Mouse (Mus musculus): ENCODE measurements around the gene Cct8l1.

Cct8l1 gene

GRCm38 (mm10) chr5:25515767-25516166 is at the start of gene Cct8l1:
Gene Cct8l1 (plus strand): TSS chr5:25516067.
- DNase-seq: no peak

GRCm38 (mm10) chr5:25472070-25472469 is 43.8 kb upstream of the Cct8l1 start:
- DNase-seq: peak in 1 of 2 experiments; percentile 18

- DNase-seq: no peak
These were observed 40.1 kb upstream of the Cct8l1 start for GRCm38 (mm10) chr5:25475789-25476188.

- no peak for DNase-seq
These were observed 37.0 kb upstream of the Cct8l1 start for GRCm38 (mm10) chr5:25478863-25479262.

- DNase-seq: no peak
These were observed 19.2 kb upstream of the Cct8l1 start for GRCm38 (mm10) chr5:25496652-25497051.

- no peak for DNase-seq
These were observed 18.5 kb upstream of the Cct8l1 start for GRCm38 (mm10) chr5:25497369-25497719.

GRCm38 (mm10) chr5:25497720-25498345 is 18.0 kb upstream of the Cct8l1 start:
- peak; percentile 38 to 53 for DNase-seq

GRCm38 (mm10) chr5:25498346-25498820 is 17.5 kb upstream of the Cct8l1 start, which contains the start of gene Kmt2c:
Gene Kmt2c (minus strand): TSS chr5:25498783.
- DNase-seq: peak; percentile 65 to 73

GRCm38 (mm10) chr5:25498821-25499422 is 16.9 kb upstream of the Cct8l1 start:
- DNase-seq: peak; percentile 61 to 62

GRCm38 (mm10) chr5:25499423-25500398 is 16.2 kb upstream of the Cct8l1 start:
- DNase-seq: peak; percentile 96

- DNase-seq: no peak
These were observed 15.2 kb upstream of the Cct8l1 start for GRCm38 (mm10) chr5:25500686-25501085.

- DNase-seq: no peak
These were observed 9.8 kb upstream of the Cct8l1 start for GRCm38 (mm10) chr5:25506041-25506440.

- no peak for DNase-seq
These were observed 531 bp downstream of the Cct8l1 start for GRCm38 (mm10) chr5:25516301-25516895.

GRCm38 (mm10) chr5:25517550-25517949 is 1.7 kb downstream of the Cct8l1 start:
- no peak for DNase-seq

GRCm38 (mm10) chr5:25519820-25520219 is 4.0 kb downstream of the Cct8l1 start:
- DNase-seq: no peak

GRCm38 (mm10) chr5:25521461-25521860 is 5.6 kb downstream of the Cct8l1 start:
- no peak for DNase-seq

GRCm38 (mm10) chr5:25526116-25526515 is 10.2 kb downstream of the Cct8l1 start:
- DNase-seq: no peak

GRCm38 (mm10) chr5:25526926-25527325 is 11.1 kb downstream of the Cct8l1 start:
- DNase-seq: no peak

GRCm38 (mm10) chr5:25527971-25528370 is 12.1 kb downstream of the Cct8l1 start:
- no peak for DNase-seq

GRCm38 (mm10) chr5:25528851-25529528 is 13.1 kb downstream of the Cct8l1 start:
- DNase-seq: no peak

GRCm38 (mm10) chr5:25529529-25530421 is 13.9 kb downstream of the Cct8l1 start:
- DNase-seq: peak; percentile 100
